Mouse (Mus musculus): ENCODE results near the gene Slc17a1. TPM values are rescaled to one million over a fixed set of nuclear protein-coding genes. Genes with fewer than 3 reads are reported as not detected.

The Slc17a1 gene
- 0.05 TPM in 1 of 2 replicates, not detected in the other for polyA plus RNA-seq (2015; fragmentation: Nextera tagmentation; extraction: Ambion mirVana)

GRCm38 (mm10) chr13:23867405-23867804 is at the start of gene Slc17a1:
Slc17a1 (plus strand) TSS chr13:23867750.
- peaks cover 20% of the 10 kb centered on the region; the same call in 1 of the 2 replicates for H3K4me1 ChIP-seq (replicated peaks)
- no peaks in the 10 kb centered on the region for H3K9me3 ChIP-seq (replicated peaks)
- no peak within 1 kb of the TSS for H3K4me3 ChIP-seq (replicated peaks)
- H3K4me2 ChIP-seq, result no peak within 1 kb of the TSS
- H3K27ac ChIP-seq, result peak within 1 kb of the TSS; percentile 34
- DNase-seq, result no peak
- H3K9ac ChIP-seq, result no peak within 1 kb of the TSS
- no peak for ATAC-seq (ENCODE audit: low read depth)
- 76% methylated on average over 7 of the region's 7 CpGs for WGBS (ENCODE audit: insufficient replicate concordance)
- no peaks in the 10 kb centered on the region for H3K36me3 ChIP-seq
- no peaks in the 10 kb centered on the region for H3K27me3 ChIP-seq

GRCm38 (mm10) chr13:23820179-23820940 is 47.2 kb upstream of the Slc17a1 start:
- no peaks in the 10 kb centered on the region for H3K36me3 ChIP-seq
- no peaks in the 10 kb centered on the region for H3K27me3 ChIP-seq
- ATAC-seq (ENCODE audit: low read depth) (no peak), DNase-seq (no peak)
- no peak overlapping the region for H3K9ac ChIP-seq
- H3K4me2 ChIP-seq, result no peak overlapping the region
- no peak overlapping the region for H3K27ac ChIP-seq
- H3K4me3 ChIP-seq (replicated peaks), result no peak overlapping the region
- no peaks in the 10 kb centered on the region for H3K9me3 ChIP-seq (replicated peaks)
- H3K4me1 ChIP-seq (replicated peaks), result no peaks in the 10 kb centered on the region
- WGBS (ENCODE audit: insufficient replicate concordance), result 40% methylated on average over 4 of the region's 4 CpGs

GRCm38 (mm10) chr13:23822213-23822612 is 45.3 kb upstream of the Slc17a1 start:
- ATAC-seq (ENCODE audit: low read depth) (no peak), DNase-seq (no peak)
- Histone ChIP-seq H3K27ac (no peak overlapping the region), H3K27me3 (no peaks in the 10 kb centered on the region), H3K9ac (no peak overlapping the region), H3K4me2 (no peak overlapping the region), H3K36me3 (no peaks in the 10 kb centered on the region), H3K4me3 (replicated peaks) (no peak overlapping the region), H3K9me3 (replicated peaks) (no peaks in the 10 kb centered on the region), H3K4me1 (replicated peaks) (no peaks in the 10 kb centered on the region)
- WGBS (ENCODE audit: insufficient replicate concordance), result 45% methylated on average over 3 of the region's 3 CpGs

GRCm38 (mm10) chr13:23826606-23827005 is 40.9 kb upstream of the Slc17a1 start:
- Histone ChIP-seq H3K4me2 (no peak overlapping the region), H3K27me3 (no peaks in the 10 kb centered on the region), H3K4me1 (replicated peaks) (no peaks in the 10 kb centered on the region), H3K27ac (no peak overlapping the region), H3K9me3 (replicated peaks) (no peaks in the 10 kb centered on the region), H3K4me3 (replicated peaks) (no peak overlapping the region), H3K9ac (no peak overlapping the region), H3K36me3 (no peaks in the 10 kb centered on the region)
- WGBS (ENCODE audit: insufficient replicate concordance), result 47% methylated on average over 3 of the region's 3 CpGs
- ATAC-seq (ENCODE audit: low read depth), result no peak
- DNase-seq, result no peak

- H3K4me1 ChIP-seq (replicated peaks), result no peaks in the 10 kb centered on the region
- no peak overlapping the region for H3K9ac ChIP-seq
- DNase-seq, result peak; percentile 3
- no peaks in the 10 kb centered on the region for H3K9me3 ChIP-seq (replicated peaks)
- H3K4me3 ChIP-seq (replicated peaks), result no peak overlapping the region
- no peaks in the 10 kb centered on the region for H3K36me3 ChIP-seq
- no peak overlapping the region for H3K4me2 ChIP-seq
- ATAC-seq (ENCODE audit: low read depth), result no peak
- H3K27ac ChIP-seq, result no peak overlapping the region
- no peaks in the 10 kb centered on the region for H3K27me3 ChIP-seq
- WGBS (ENCODE audit: insufficient replicate concordance), result 12% methylated on average over 6 of the region's 6 CpGs
These were observed 34.5 kb upstream of the Slc17a1 start for GRCm38 (mm10) chr13:23833053-23833452.

- DNase-seq (no peak), ATAC-seq (ENCODE audit: low read depth) (no peak)
- Histone ChIP-seq H3K4me3 (replicated peaks) (no peak overlapping the region), H3K27me3 (no peaks in the 10 kb centered on the region), H3K36me3 (no peaks in the 10 kb centered on the region), H3K4me2 (no peak overlapping the region), H3K9ac (no peak overlapping the region), H3K27ac (no peak overlapping the region), H3K9me3 (replicated peaks) (no peaks in the 10 kb centered on the region), H3K4me1 (replicated peaks) (no peaks in the 10 kb centered on the region)
- WGBS (ENCODE audit: insufficient replicate concordance), result 81% methylated on average over 5 of the region's 5 CpGs
These were observed 32.7 kb upstream of the Slc17a1 start for GRCm38 (mm10) chr13:23834836-23835235.

- Histone ChIP-seq H3K4me2 (no peak overlapping the region), H3K4me3 (replicated peaks) (no peak overlapping the region), H3K9ac (no peak overlapping the region), H3K9me3 (replicated peaks) (no peaks in the 10 kb centered on the region), H3K36me3 (no peaks in the 10 kb centered on the region), H3K27ac (no peak overlapping the region), H3K27me3 (no peaks in the 10 kb centered on the region), H3K4me1 (replicated peaks) (no peaks in the 10 kb centered on the region)
- peak; percentile 75 for ATAC-seq (ENCODE audit: low read depth)
- 70% methylated on average over 5 of the region's 5 CpGs for WGBS (ENCODE audit: insufficient replicate concordance)
- DNase-seq, result no peak
These were observed 30.9 kb upstream of the Slc17a1 start for GRCm38 (mm10) chr13:23836630-23837029.

- ATAC-seq (ENCODE audit: low read depth) (no peak), DNase-seq (no peak)
- Histone ChIP-seq H3K9ac (no peak within 1 kb of the TSS), H3K4me3 (replicated peaks) (no peak within 1 kb of the TSS), H3K4me1 (replicated peaks) (no peaks in the 10 kb centered on the region), H3K4me2 (no peak within 1 kb of the TSS), H3K27me3 (no peaks in the 10 kb centered on the region), H3K36me3 (no peaks in the 10 kb centered on the region), H3K27ac (no peak within 1 kb of the TSS), H3K9me3 (replicated peaks) (no peaks in the 10 kb centered on the region)
- WGBS (ENCODE audit: insufficient replicate concordance), result 54% methylated on average over 2 of the region's 2 CpGs
These were observed 28.2 kb upstream of the Slc17a1 start, which contains the start of gene Slc17a3 for GRCm38 (mm10) chr13:23839308-23839707. Slc17a3 (plus strand) TSS chr13:23839434.

- H3K9me3 ChIP-seq (replicated peaks), result no peaks in the 10 kb centered on the region
- DNase-seq (no peak), ATAC-seq (ENCODE audit: low read depth) (no peak)
- no peak overlapping the region for H3K9ac ChIP-seq
- no peak overlapping the region for H3K4me2 ChIP-seq
- no peaks in the 10 kb centered on the region for H3K36me3 ChIP-seq
- no peak overlapping the region for H3K4me3 ChIP-seq (replicated peaks)
- H3K27me3 ChIP-seq, result no peaks in the 10 kb centered on the region
- WGBS (ENCODE audit: insufficient replicate concordance), result 77% methylated on average over 4 of the region's 4 CpGs
- H3K27ac ChIP-seq, result no peak overlapping the region
- H3K4me1 ChIP-seq (replicated peaks), result no peaks in the 10 kb centered on the region
These were observed 21.7 kb upstream of the Slc17a1 start for GRCm38 (mm10) chr13:23845851-23846250.

GRCm38 (mm10) chr13:23849299-23849698 is 18.3 kb upstream of the Slc17a1 start:
- no peak overlapping the region for H3K27ac ChIP-seq
- 56% methylated on average over 2 of the region's 2 CpGs for whole genome bisulfite sequencing (ENCODE audit: insufficient replicate concordance)

GRCm38 (mm10) chr13:23856401-23856800 is 11.1 kb upstream of the Slc17a1 start:
- no peak overlapping the region for H3K4me3 ChIP-seq (replicated peaks)
- H3K4me1 ChIP-seq (replicated peaks), result no peaks in the 10 kb centered on the region
- WGBS (ENCODE audit: insufficient replicate concordance), result 40% methylated on average over 3 of the region's 3 CpGs
- no peak overlapping the region for H3K4me2 ChIP-seq
- H3K27me3 ChIP-seq, result no peaks in the 10 kb centered on the region
- no peaks in the 10 kb centered on the region for H3K9me3 ChIP-seq (replicated peaks)
- no peak overlapping the region for H3K9ac ChIP-seq
- H3K27ac ChIP-seq, result no peak overlapping the region
- H3K36me3 ChIP-seq, result no peaks in the 10 kb centered on the region
- ATAC-seq (ENCODE audit: low read depth) (no peak), DNase-seq (no peak)

More at GRCm38 (mm10) chr13:23849299-23849698, 18.3 kb upstream of the Slc17a1 start:
- Histone ChIP-seq H3K36me3 (no peaks in the 10 kb centered on the region), H3K27me3 (no peaks in the 10 kb centered on the region), H3K4me3 (replicated peaks) (no peak overlapping the region), H3K4me2 (no peak overlapping the region), H3K9ac (no peak overlapping the region), H3K9me3 (replicated peaks) (no peaks in the 10 kb centered on the region), H3K4me1 (replicated peaks) (no peaks in the 10 kb centered on the region)
- ATAC-seq (ENCODE audit: low read depth), result no peak
- DNase-seq, result no peak

- H3K4me1 ChIP-seq (replicated peaks), result peaks cover 12% of the 10 kb centered on the region; the same call in 1 of the 2 replicates
- H3K27me3 ChIP-seq, result no peaks in the 10 kb centered on the region
- no peak overlapping the region for H3K27ac ChIP-seq
- ATAC-seq (ENCODE audit: low read depth) (no peak), DNase-seq (no peak)
- H3K9ac ChIP-seq, result no peak overlapping the region
- H3K36me3 ChIP-seq, result no peaks in the 10 kb centered on the region
- H3K4me2 ChIP-seq, result no peak overlapping the region
- H3K9me3 ChIP-seq (replicated peaks), result no peaks in the 10 kb centered on the region
- H3K4me3 ChIP-seq (replicated peaks), result no peak overlapping the region
These were observed 5.7 kb upstream of the Slc17a1 start for GRCm38 (mm10) chr13:23861815-23862214.

Data from liver, embryonic 13.5 days (tissue).